Mouse (Mus musculus) limb, embryonic 14.5 days (tissue): Measurements from ENCODE around the gene Ipcef1. TPM values are rescaled to one million over a fixed set of nuclear protein-coding genes. Genes with fewer than 3 reads are reported as not detected.
A peak's percentile ranks its signal among the peaks of the same experiment; 100 is the strongest.

Source experiments
- ATAC-seq: fragments of 200-750 bp; cut with Nextera tagmentation; 2 replicates; pipeline ENCODE4 v1.8.0; 2017; ENCODE audit warnings: low read depth, moderate number of reproducible peaks, moderate TSS enrichment; ENCODE audit not compliant: low FRiP score
- DNase-seq: peaks from one replicate; pipeline ENCODE4 v3.0.0-alpha.2; 2015; ENCODE audit warnings: low spot score
- H3K27ac ChIP-seq: fragments of 300-500 bp; sonication (generic); replicated peaks from 2 replicates; pipeline ENCODE4 v1.5.1; 2014; ENCODE audit warnings: low read depth, mild to moderate bottlenecking, low read length, moderate library complexity, mixed read lengths
- H3K27me3 ChIP-seq: fragments of 300-500 bp; sonication (generic); 2 replicates; pipeline ENCODE4 v1.6.1; 2014; ENCODE audit warnings: low read length, mixed read lengths; ENCODE audit not compliant: control insufficient read depth, insufficient read depth
- H3K36me3 ChIP-seq: fragments of 300-500 bp; sonication (generic); 2 replicates; pipeline ENCODE4 v1.6.1; 2014; ENCODE audit warnings: mild to moderate bottlenecking, low read length, moderate library complexity, mixed read lengths; ENCODE audit not compliant: control insufficient read depth, insufficient read depth
- H3K4me1 ChIP-seq: fragments of 300-500 bp; sonication (generic); 2 replicates; pipeline ENCODE4 v1.6.1; 2014; ENCODE audit warnings: antibody characterized with exemption, low read length, mixed read lengths; ENCODE audit not compliant: control insufficient read depth, insufficient read depth
- H3K4me2 ChIP-seq: fragments of 300-500 bp; sonication (generic); replicated peaks from 2 replicates; pipeline ENCODE4 v1.6.1; 2014; ENCODE audit warnings: low read depth, mild to moderate bottlenecking, low read length, moderate library complexity; ENCODE audit not compliant: severe bottlenecking
- H3K4me3 ChIP-seq: fragments of 300-500 bp; sonication (generic); replicated peaks from 2 replicates; pipeline ENCODE4 v1.5.1; 2014; ENCODE audit warnings: low read length
- H3K9ac ChIP-seq: fragments of 300-500 bp; sonication (generic); 2 replicates; pipeline ENCODE4 v1.6.1; 2014; ENCODE audit warnings: mild to moderate bottlenecking, low read depth, low read length, moderate library complexity; ENCODE audit not compliant: severe bottlenecking
- H3K9me3 ChIP-seq: fragments of 300-500 bp; sonication (generic); 2 replicates; pipeline ENCODE4 v1.6.1; 2016; ENCODE audit warnings: low read length; ENCODE audit not compliant: control insufficient read depth
- POLR2A ChIP-seq: fragments of 200-500 bp; IDR thresholded peaks from 2 replicates; pipeline ENCODE4 v1.8.0; 2012; ENCODE audit warnings: inconsistent platforms, mild to moderate bottlenecking, moderate library complexity, borderline replicate concordance; ENCODE audit not compliant: insufficient read depth, insufficient read length; ENCODE audit errors: extremely low read depth
- WGBS: fragments of 180-500 bp; shearing (Covaris S2); extraction: QIAGEN DNeasy Blood & Tissue Kit; methylation state at CpG from one replicate; pipeline ENCODE4 v1.1.7; 2014; 5-methylcytosine and 5-hydroxymethylcytosine counted together
- polyA plus RNA-seq, 2 experiments: library from polyadenylated mRNA; depleted of rRNA in 1 of 2; stranded (reverse) in 1 of 2; unstranded in 1 of 2; fragments of >200 nt; fragmentation: Nextera tagmentation in 1 of 2; extraction: Ambion mirVana in 1 of 2; gene quantifications; 2 replicates each; pipeline versions ENCODE4 v1.2.1 to v1.2.3; 2012 to 2014

The Ipcef1 gene
- polyA plus RNA-seq (2012; rRNA removed) (0.31 and 0.36 TPM in 2 replicates), polyA plus RNA-seq (2014; fragmentation: Nextera tagmentation; extraction: Ambion mirVana) (0.18 and 0.29 TPM in 2 replicates)

DNA sequence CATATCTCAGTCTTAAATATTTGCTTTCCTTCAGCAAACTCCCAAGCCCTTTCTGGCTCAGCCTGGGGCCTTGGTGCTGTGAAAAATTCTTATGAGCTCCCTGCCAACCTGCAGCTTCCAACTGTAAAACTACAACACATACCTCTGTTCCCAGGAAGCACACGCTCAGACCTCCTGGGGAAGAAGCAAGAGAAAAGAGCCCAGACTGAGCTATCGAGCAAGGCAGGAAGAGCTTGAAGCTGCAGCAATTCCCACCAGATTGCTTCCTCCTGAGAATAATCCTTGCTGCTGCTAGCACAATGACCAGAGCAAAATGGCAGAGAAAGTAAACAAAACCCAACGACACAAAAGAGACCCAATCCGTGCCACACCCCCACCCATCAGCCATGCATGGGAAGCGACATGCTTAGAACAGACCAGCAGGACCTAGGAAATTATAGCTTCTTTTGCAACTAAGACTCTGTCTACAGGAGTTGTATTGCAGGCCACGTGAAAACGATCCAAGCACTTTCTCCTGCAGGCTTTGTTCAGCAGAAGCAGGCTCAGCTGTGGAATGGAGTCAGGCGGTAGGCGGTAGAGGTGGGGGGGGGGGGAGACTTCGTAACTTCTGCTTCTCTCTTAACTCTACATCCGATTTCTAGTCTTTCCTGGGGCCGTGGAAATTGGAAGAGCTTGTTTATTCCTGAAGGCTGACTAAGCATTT is at the start of gene Ipcef1:
Gene Ipcef1 (minus strand): TSS at position 164 of the 703 bp plus-strand sequence.
- WGBS = 40% methylated on average over 12 of the region's 12 CpGs
- no peak within 1 kb of the TSS for H3K27ac ChIP-seq

DNA sequence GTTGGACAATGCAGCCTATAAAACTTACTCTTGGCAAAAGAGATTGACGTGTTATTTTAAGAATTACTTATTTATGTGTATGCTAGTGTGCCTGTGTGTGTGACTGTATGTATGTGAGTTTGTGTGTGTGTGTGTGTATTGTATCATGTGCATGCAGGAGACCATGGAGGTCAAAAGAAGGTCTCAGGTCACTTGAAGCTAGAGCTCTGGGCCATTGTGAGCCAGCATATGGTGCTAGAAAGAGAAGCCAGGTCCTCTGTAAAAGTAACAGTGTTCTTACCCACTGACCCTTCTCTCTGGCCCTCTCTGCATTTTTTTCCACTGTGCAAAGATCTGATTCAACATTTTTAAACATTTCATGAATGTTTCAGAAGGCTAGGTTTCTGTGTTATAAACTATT is 25.7 kb upstream of the Ipcef1 start:
- no peak overlapping the region for H3K27ac ChIP-seq
- TF ChIP-seq POLR2A = no peak
- H3K9ac ChIP-seq = no peak overlapping the region
- 0 out of 2 replicates have a peak, but pooled peaks cover 3% of the 10 kb centered on the region for H3K4me1 ChIP-seq
- DNase-seq (no peak), ATAC-seq (no peak)
- WGBS = 84% methylated on average over 1 of the region's 1 CpGs
- H3K27me3 ChIP-seq = no peaks in the 10 kb centered on the region
- H3K4me3 ChIP-seq = no peak overlapping the region
- H3K36me3 ChIP-seq = no peaks in the 10 kb centered on the region
- H3K9me3 ChIP-seq = no peaks in the 10 kb centered on the region
- no peak overlapping the region for H3K4me2 ChIP-seq

More for the DNA sequence above, at the start of gene Ipcef1:
- H3K9me3 ChIP-seq = no peaks in the 10 kb centered on the region
- H3K4me2 ChIP-seq = no peak within 1 kb of the TSS
- H3K9ac ChIP-seq = no peak within 1 kb of the TSS
- ATAC-seq = no peak
- no peak for TF ChIP-seq POLR2A
- H3K27me3 ChIP-seq = no peaks in the 10 kb centered on the region
- 0 out of 2 replicates have a peak, but pooled peaks cover 6% of the 10 kb centered on the region for H3K4me1 ChIP-seq
- no peak for DNase-seq
- no peak within 1 kb of the TSS for H3K4me3 ChIP-seq
- no peaks in the 10 kb centered on the region for H3K36me3 ChIP-seq

DNA sequence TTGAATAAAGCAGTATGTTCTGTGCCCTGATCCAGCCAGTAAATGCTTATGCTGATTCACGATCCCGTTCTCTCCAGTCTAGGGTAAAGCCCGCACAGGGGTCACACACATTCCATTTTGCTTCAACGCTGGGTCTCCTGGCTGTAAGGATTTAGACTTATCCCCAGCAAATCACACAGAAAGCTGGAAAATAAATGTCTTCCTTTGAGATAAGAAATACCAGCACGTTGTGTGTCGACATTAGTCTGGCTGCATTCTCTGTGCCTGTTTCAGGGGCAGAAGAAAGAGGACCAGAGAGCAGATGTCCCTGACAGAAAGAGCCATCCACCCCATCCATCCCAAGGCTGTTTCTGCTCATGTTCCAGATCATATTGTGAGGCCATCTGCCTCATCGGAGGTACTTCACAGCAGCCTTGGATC is 25.1 kb upstream of the Ipcef1 start:
- TF ChIP-seq POLR2A = no peak
- no peak for ATAC-seq
- WGBS = 71% methylated on average over 7 of the region's 7 CpGs
- Histone ChIP-seq H3K4me1 (0 out of 2 replicates have a peak, but pooled peaks cover 3% of the 10 kb centered on the region), H3K27me3 (no peaks in the 10 kb centered on the region), H3K9ac (no peak overlapping the region), H3K4me3 (no peak overlapping the region), H3K27ac (no peak overlapping the region), H3K4me2 (no peak overlapping the region), H3K9me3 (no peaks in the 10 kb centered on the region), H3K36me3 (no peaks in the 10 kb centered on the region)
- DNase-seq = no peak

DNA sequence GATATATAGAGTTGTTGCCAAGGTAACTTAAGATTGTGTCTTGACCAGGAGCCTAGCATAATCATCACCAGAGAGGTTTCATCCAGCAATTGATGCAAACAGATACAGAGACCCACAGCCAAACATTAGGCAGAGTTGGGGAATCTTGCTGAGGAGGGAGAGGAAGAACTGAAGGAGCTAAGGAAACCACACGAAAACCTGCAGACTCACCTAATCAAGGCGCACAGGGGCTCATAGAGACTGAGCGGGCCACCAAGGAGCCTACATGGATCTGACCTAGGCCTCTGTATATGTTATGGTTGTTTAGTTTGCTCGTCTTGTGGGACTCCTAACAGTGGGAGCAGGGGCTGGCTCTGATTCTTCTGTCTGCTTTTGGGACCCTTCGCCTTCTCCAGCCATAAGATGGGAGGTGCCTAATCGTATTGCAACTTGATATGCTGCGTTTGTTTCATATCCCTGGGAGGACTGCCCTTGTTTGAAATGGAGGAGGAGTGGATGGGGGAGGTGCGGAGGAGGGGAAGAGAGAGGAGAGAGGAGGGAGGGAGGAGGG is 24.5 kb upstream of the Ipcef1 start:
- DNase-seq = peak; percentile 13
- Histone ChIP-seq H3K27ac (peak overlapping the region; percentile 61), H3K4me1 (0 out of 2 replicates have a peak, but pooled peaks cover 3% of the 10 kb centered on the region), H3K9ac (no peak overlapping the region), H3K4me2 (peak overlapping the region; percentile 32), H3K27me3 (no peaks in the 10 kb centered on the region), H3K9me3 (no peaks in the 10 kb centered on the region), H3K36me3 (no peaks in the 10 kb centered on the region), H3K4me3 (0 out of 2 replicates have a peak overlapping the region, but pooled peaks have one; percentile 1)
- TF ChIP-seq POLR2A = no peak
- 36% methylated on average over 7 of the region's 8 CpGs for WGBS
- peak; percentile 45; the same call in 1 of the 2 replicates for ATAC-seq

DNA sequence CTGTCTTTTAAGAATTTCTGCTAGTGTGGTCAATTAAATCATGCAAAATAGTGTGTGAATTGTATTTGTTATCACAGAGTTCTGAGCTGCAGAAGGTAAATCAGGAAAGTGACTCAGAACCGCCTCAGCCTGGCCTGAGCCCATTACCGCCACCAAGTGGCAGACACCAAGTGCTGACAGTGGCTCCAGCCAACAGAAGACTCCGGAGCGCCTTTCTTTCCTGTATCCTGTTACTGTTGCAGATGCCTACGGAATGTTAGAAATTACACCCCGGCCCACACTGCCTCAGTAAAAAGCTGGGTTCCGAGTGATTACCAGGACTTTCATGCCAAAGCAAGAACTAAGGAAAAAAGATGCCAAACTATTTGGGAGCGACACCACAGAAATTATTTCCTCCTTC is 23.9 kb upstream of the Ipcef1 start:
- peak; percentile 80 for DNase-seq
- H3K4me3 ChIP-seq = 0 out of 2 replicates have a peak overlapping the region, but pooled peaks have one; percentile 1
- no peak for TF ChIP-seq POLR2A
- WGBS = 6% methylated on average over 8 of the region's 8 CpGs
- peak overlapping the region; percentile 61; the same call in 1 of the 2 replicates for H3K27ac ChIP-seq
- no peaks in the 10 kb centered on the region for H3K27me3 ChIP-seq
- no peak overlapping the region for H3K9ac ChIP-seq
- no peaks in the 10 kb centered on the region for H3K9me3 ChIP-seq
- H3K36me3 ChIP-seq = no peaks in the 10 kb centered on the region
- peak overlapping the region; percentile 32 for H3K4me2 ChIP-seq
- ATAC-seq = peak; percentile 91
- H3K4me1 ChIP-seq = 0 out of 2 replicates have a peak, but pooled peaks cover 3% of the 10 kb centered on the region
